Comparison of ENCODE assay signal across 18 mouse cellular contexts in the genomic region with DNA sequence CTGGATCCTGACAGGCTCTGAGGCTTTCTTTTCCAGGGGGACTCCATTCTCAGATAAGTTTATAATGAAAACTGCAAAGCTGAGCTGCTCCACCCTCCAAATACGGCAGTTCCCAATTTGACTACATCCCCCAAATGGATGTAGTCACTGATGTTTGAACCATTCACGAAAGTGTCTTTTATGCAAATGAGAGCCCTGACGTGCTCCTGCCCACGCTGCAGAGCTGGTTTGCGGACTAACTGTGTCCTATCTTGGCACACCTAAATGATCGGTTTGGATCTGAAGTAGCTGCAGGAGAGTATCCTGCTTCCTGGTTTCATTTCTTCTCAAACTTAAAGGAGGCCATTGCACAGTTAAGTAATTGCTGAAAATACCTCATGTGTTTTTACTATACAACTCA. TPM values are rescaled to one million over a fixed set of nuclear protein-coding genes. Genes with fewer than 3 reads are reported as not detected.
DNase-seq lines count a peak whose midpoint lies in the region; ATAC-seq and TF ChIP-seq lines count a peak whose summit lies in the region.
"Had no signal": no experiment of that assay in that cellular context is flagged by ENCODE, and none has a peak within 500 bp of the region (broad histone marks: within the 10 kb centered on the region; RNA-seq: fewer than 3 reads in every experiment).

No protein-coding gene starts in this region.

- intact Hi-C loops in heart, postnatal 14 days (cut with DNase I): loop anchor here (10.0 kb wide), 1 partner anchor 368 kb away; a partner anchor contains a TSS

- no peak for TF ChIP-seq CTCF in heart, postnatal 0 days (IDR thresholded peaks at IDR 0.05; ENCODE audit: low read depth)
- no peak for TF ChIP-seq CTCF in stomach, postnatal 0 days (IDR thresholded peaks at IDR 0.05; ENCODE audit: low read depth)

- WGBS in heart, postnatal 0 days: 39% methylated on average over 6 of the region's 6 CpGs
- 36% methylated on average over 6 of the region's 6 CpGs for WGBS in stomach, postnatal 0 days

- H3K4me1 ChIP-seq in heart, postnatal 0 days (ENCODE audit: control insufficient read depth, insufficient read depth): peaks cover 17% of the 10 kb centered on the region
- peaks cover 11% of the 10 kb centered on the region for H3K4me1 ChIP-seq in stomach, postnatal 0 days (replicated peaks; ENCODE audit: control insufficient read depth, insufficient read depth)

- no peaks in the 10 kb centered on the region for H3K27me3 ChIP-seq in heart, postnatal 0 days (ENCODE audit: control insufficient read depth, insufficient read depth, low read length)
- no peaks in the 10 kb centered on the region for H3K27me3 ChIP-seq in stomach, postnatal 0 days (ENCODE audit: control insufficient read depth, insufficient read depth, low read length)

- H3K9me3 ChIP-seq in heart, postnatal 0 days (replicated peaks; ENCODE audit: control insufficient read depth, low read length): no peaks in the 10 kb centered on the region
- no peaks in the 10 kb centered on the region for H3K9me3 ChIP-seq in stomach, postnatal 0 days (ENCODE audit: control insufficient read depth, low read length)
- H3K9me3 ChIP-seq: megakaryocyte, embryonic 14.5 days had no signal

- TF ChIP-seq EP300 in heart, postnatal 0 days (IDR thresholded peaks at IDR 0.05; ENCODE audit: low read depth): no peak
- TF ChIP-seq EP300 in stomach, postnatal 0 days (optimal IDR thresholded peaks at IDR 0.05): no peak

- ATAC-seq in heart, postnatal 0 days (ENCODE audit: insufficient read depth, low read depth): no peak
- ATAC-seq in common myeloid progenitor, adult 5-6 weeks (replicated peaks; ENCODE audit: low read depth, poor library complexity, severe bottlenecking): peak; percentile 48
- no peak for ATAC-seq in stomach, postnatal 0 days (ENCODE audit: low FRiP score, low TSS enrichment)
- ATAC-seq: forebrain, postnatal 0 days had no signal

- H3K36me3 ChIP-seq in heart, postnatal 0 days (replicated peaks; ENCODE audit: control insufficient read depth, insufficient read depth, low read length): no peaks in the 10 kb centered on the region
- H3K36me3 ChIP-seq in stomach, postnatal 0 days (ENCODE audit: control insufficient read depth, insufficient read depth, low read length): no peaks in the 10 kb centered on the region

- H3K4me2 ChIP-seq in heart, postnatal 0 days (ENCODE audit: low read depth, low read length): peak overlapping the region; percentile 28; the same call in 1 of the 2 replicates
- peak overlapping the region; percentile 1; the same call in 1 of the 2 replicates for H3K4me2 ChIP-seq in stomach, postnatal 0 days (replicated peaks; ENCODE audit: low read depth)
- H3K4me2 ChIP-seq: lung, embryonic 14.5 days had no signal

- DNase-seq in heart, postnatal 0 days (ENCODE audit: low spot score): no peak
- DNase-seq in heart, postnatal 14 days: no peak
- DNase-seq in right cerebral cortex, adult 18-20 months: peak; percentile 48
- DNase-seq in right cerebral cortex, adult 2 months (ENCODE audit: low spot score in 2 of 2): no peak
- no peak for DNase-seq in stomach, postnatal 0 days (ENCODE audit: low spot score)
- no peak for DNase-seq in yolk sac, embryonic 10.5 days (ENCODE audit: low spot score)
- DNase-seq in thymus, adult 18-20 months: no peak
- DNase-seq: adrenal gland, postnatal 14 days; cerebellum, postnatal 25 days; forebrain, postnatal 0 days; gastrocnemius, postnatal 10 days; heart, postnatal 36 days; kidney, adult 8-10 months; liver; lung, embryonic 14.5 days; thymus, postnatal 36 days had no signal

- H3K27ac ChIP-seq in heart, postnatal 0 days (ENCODE audit: low read depth): no peak overlapping the region
- H3K27ac ChIP-seq in stomach, postnatal 0 days (replicated peaks): no peak overlapping the region

- no peak overlapping the region for H3K4me3 ChIP-seq in heart, postnatal 0 days (ENCODE audit: low read depth, low read length)
- H3K4me3 ChIP-seq in stomach, postnatal 0 days (ENCODE audit: low read depth, low read length): no peak overlapping the region
- H3K4me3 ChIP-seq: megakaryocyte, embryonic 14.5 days had no signal

- no peak overlapping the region for H3K9ac ChIP-seq in heart, postnatal 0 days (replicated peaks; ENCODE audit: low read depth, low read length)
- H3K9ac ChIP-seq in stomach, postnatal 0 days (ENCODE audit: low read length): no peak overlapping the region
- H3K9ac ChIP-seq: forebrain, postnatal 0 days; lung, embryonic 14.5 days had no signal

RNA-seq across cellular contexts. Expression of a gene that starts 6.7 kb away (rescaled TPM):
- 22.8 and 31.5 TPM in 2 replicates for total RNA-seq in heart, postnatal 0 days (2014; rRNA removed; ENCODE audit: low replicate concordance)
- 13.4 and 14.0 TPM in 2 replicates for polyA plus RNA-seq in heart, postnatal 0 days (2015; fragmentation: Nextera tagmentation; extraction: Ambion mirVana)
- 10 to 100 TPM; 24.3 to 24.6 TPM for total RNA-seq in heart, postnatal 14 days (2021)
- total RNA-seq in common myeloid progenitor, adult 5-6 weeks (2017): 15.5 and 20.6 TPM in 2 replicates
- 25.9 and 31.5 TPM in 2 replicates for polyA plus RNA-seq in stomach, postnatal 0 days (2015; fragmentation: Nextera tagmentation; extraction: Ambion mirVana)
